Comparison of ENCODE assay signal across 29 mouse cellular contexts in genomic region chr13:84646899-84647298, GRCm38 (mm10).
DNase-seq lines count a peak whose midpoint lies in the region; ATAC-seq and TF ChIP-seq lines count a peak whose summit lies in the region.
"Had no signal": no experiment of that assay in that cellular context is flagged by ENCODE, and none has a peak within 500 bp of the region (broad histone marks: within the 10 kb centered on the region; RNA-seq: fewer than 3 reads in every experiment).

No protein-coding gene starts in this region.

- no peaks in the 10 kb centered on the region for H3K36me3 ChIP-seq in megakaryocyte, embryonic 14.5 days (replicated peaks; ENCODE audit: low read length)
- no peaks in the 10 kb centered on the region for H3K36me3 ChIP-seq in limb, embryonic 14.5 days (ENCODE audit: control insufficient read depth, insufficient read depth, low read length)
- H3K36me3 ChIP-seq: embryonic facial prominence, embryonic 12.5 days; hindbrain, embryonic 13.5 days; midbrain, embryonic 10.5 days; neural tube, embryonic 12.5 days had no signal

- ATAC-seq in megakaryocyte, adult 5-6 weeks (ENCODE audit: poor library complexity, severe bottlenecking): no peak
- peak; percentile 71 for ATAC-seq in common myeloid progenitor, adult 5-6 weeks (replicated peaks; ENCODE audit: low read depth, poor library complexity, severe bottlenecking)
- ATAC-seq in limb, embryonic 14.5 days (ENCODE audit: low FRiP score, low read depth): no peak
- ATAC-seq: midbrain, embryonic 16.5 days had no signal

- H3K4me3 ChIP-seq in megakaryocyte, embryonic 14.5 days (replicated peaks): peak overlapping the region; percentile 53
- H3K4me3 ChIP-seq in limb, embryonic 14.5 days (replicated peaks; ENCODE audit: low read length): no peak overlapping the region
- H3K4me3 ChIP-seq in lung, adult 2 months (replicated peaks; ENCODE audit: extremely low read depth, low read depth, low read length): no peak overlapping the region
- H3K4me3 ChIP-seq: embryonic facial prominence, embryonic 12.5 days; erythroblast, embryonic 14.5 days; hindbrain, embryonic 13.5 days; midbrain, embryonic 10.5 days; myocyte; neural tube, embryonic 12.5 days had no signal

- peak overlapping the region; percentile 29; the same call in 1 of the 2 replicates for H3K27ac ChIP-seq in limb, embryonic 14.5 days (replicated peaks; ENCODE audit: low read depth, low read length)
- H3K27ac ChIP-seq: embryonic facial prominence, embryonic 12.5 days; hindbrain, embryonic 13.5 days; midbrain, embryonic 10.5 days; neural tube, embryonic 12.5 days had no signal

- H3K9me3 ChIP-seq in megakaryocyte, embryonic 14.5 days: no peaks in the 10 kb centered on the region
- H3K9me3 ChIP-seq in limb, embryonic 14.5 days (ENCODE audit: control insufficient read depth, low read length): no peaks in the 10 kb centered on the region
- H3K9me3 ChIP-seq: embryonic facial prominence, embryonic 12.5 days; hindbrain, embryonic 13.5 days; midbrain, embryonic 10.5 days; neural tube, embryonic 12.5 days had no signal

- no peak for TF ChIP-seq CTCF in lung, adult 2 months (IDR thresholded peaks at IDR 0.05; ENCODE audit: insufficient read depth, low read length)

- 36% methylated on average over 1 of the region's 1 CpGs for WGBS in limb, embryonic 14.5 days
- WGBS in lung, adult 2 months: 30% methylated on average over 1 of the region's 1 CpGs

- H3K27me3 ChIP-seq in megakaryocyte, embryonic 14.5 days (replicated peaks): no peaks in the 10 kb centered on the region
- no peaks in the 10 kb centered on the region for H3K27me3 ChIP-seq in limb, embryonic 14.5 days (ENCODE audit: control insufficient read depth, insufficient read depth, low read length)
- H3K27me3 ChIP-seq: embryonic facial prominence, embryonic 12.5 days; hindbrain, embryonic 13.5 days; neural tube, embryonic 12.5 days had no signal

- peak; percentile 13 to 39 for DNase-seq in CD8-positive naive resting alpha-beta T cell, adult 2 months (ENCODE audit: low read depth in 2 of 2, low spot score in 2 of 2)
- DNase-seq in limb, embryonic 14.5 days (ENCODE audit: low spot score): no peak
- no peak for DNase-seq in heart, adult 18-20 months
- no peak for DNase-seq in lung, adult 2 months
- DNase-seq in adrenal gland, postnatal 10 days: no peak
- DNase-seq: adrenal gland, adult 2 months; B cell, adult 2 months; cerebellum, adult 8-10 months; cerebellum, postnatal 25 days; gastrocnemius, postnatal 14 days; heart, postnatal 36 days; kidney, adult 11 months; kidney, postnatal 14 days; lung, postnatal 36 days; right cerebral cortex, adult 18-20 months; spleen, adult 18-20 months; thymus, postnatal 36 days had no signal

- TF ChIP-seq POLR2A in limb, embryonic 14.5 days (IDR thresholded peaks at IDR 0.05; ENCODE audit: borderline replicate concordance, extremely low read depth, insufficient read depth, insufficient read length): no peak
- no peak for TF ChIP-seq POLR2A in lung, adult 2 months (IDR thresholded peaks at IDR 0.05; ENCODE audit: borderline replicate concordance, extremely low read depth, low read depth, low read length)

- no peak overlapping the region for H3K9ac ChIP-seq in limb, embryonic 14.5 days (ENCODE audit: low read depth, low read length, severe bottlenecking)
- H3K9ac ChIP-seq: embryonic facial prominence, embryonic 12.5 days; hindbrain, embryonic 13.5 days; neural tube, embryonic 12.5 days had no signal

- H3K4me1 ChIP-seq in megakaryocyte, embryonic 14.5 days: peaks cover 29% of the 10 kb centered on the region
- H3K4me1 ChIP-seq in limb, embryonic 14.5 days (ENCODE audit: control insufficient read depth, insufficient read depth, low read length): peaks cover 7% of the 10 kb centered on the region; the same call in 1 of the 2 replicates
- H3K4me1 ChIP-seq in lung, adult 2 months (ENCODE audit: control insufficient read depth, insufficient read depth, low read length): no peaks in the 10 kb centered on the region
- H3K4me1 ChIP-seq: embryonic facial prominence, embryonic 12.5 days; hindbrain, embryonic 13.5 days; midbrain, embryonic 10.5 days; neural tube, embryonic 12.5 days had no signal

- no peak overlapping the region for H3K4me2 ChIP-seq in limb, embryonic 14.5 days (replicated peaks; ENCODE audit: low read depth, low read length, severe bottlenecking)
- H3K4me2 ChIP-seq: embryonic facial prominence, embryonic 12.5 days; heart, embryonic 11.5 days; hindbrain, embryonic 13.5 days; liver, embryonic 11.5 days; neural tube, embryonic 12.5 days had no signal

Comparison
In these comparisons a context has a peak if more than half of its experiments do, and no peak if none do; other contexts are left out.
1. DNase-seq: peak in CD8-positive naive resting alpha-beta T cell, adult 2 months (2 of 2); none in limb, embryonic 14.5 days (single experiment), heart, adult 18-20 months (0 of 2), lung, adult 2 months (single experiment) and adrenal gland, postnatal 10 days (single experiment).